In the genomic region with DNA sequence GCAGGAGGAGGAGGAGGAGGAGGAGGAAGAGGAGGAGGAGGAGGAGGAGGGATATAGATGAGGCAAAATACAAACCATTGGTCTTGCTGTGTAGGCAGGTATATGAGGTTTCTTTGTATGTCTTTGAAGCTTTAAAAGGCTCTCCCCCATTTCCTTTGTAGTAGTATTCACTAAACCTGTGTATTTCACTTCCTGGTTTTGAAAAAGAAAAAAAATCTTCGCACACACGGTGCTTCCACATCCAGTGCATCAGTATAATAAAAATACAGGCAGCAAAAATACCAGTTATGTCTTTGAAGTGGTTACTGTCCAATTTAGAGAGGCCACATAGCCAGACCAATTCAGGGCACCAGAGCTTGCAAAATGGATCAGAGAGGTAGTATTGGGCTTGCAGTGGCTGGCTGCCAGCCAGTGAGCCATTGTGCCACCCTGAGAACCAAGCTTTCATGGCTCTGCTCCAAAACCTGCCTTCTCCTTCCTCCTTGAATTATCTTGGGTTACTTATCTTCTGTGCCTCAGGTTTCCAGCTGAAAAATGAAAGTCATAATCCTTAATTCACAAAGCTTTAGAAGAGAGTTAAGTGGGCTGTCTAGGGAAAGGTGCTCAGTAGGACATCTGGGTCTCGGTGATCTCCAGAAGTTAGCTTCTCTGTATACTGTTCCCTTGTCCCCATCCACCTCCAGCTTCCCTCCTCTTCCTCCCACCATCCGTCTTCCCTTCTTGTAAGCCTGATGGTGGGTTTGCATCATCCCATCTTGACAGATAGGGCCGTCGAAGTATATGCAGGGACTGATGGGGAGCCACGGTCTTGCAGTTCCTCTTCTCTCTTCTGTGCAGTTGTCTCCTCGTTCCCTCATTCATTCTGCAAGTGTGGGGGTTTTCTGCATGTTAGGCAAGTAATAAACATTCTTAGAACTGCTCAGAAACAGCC, we compare ENCODE assay signal across 9 mouse cellular contexts.
DNase-seq lines count a peak whose midpoint lies in the region; ATAC-seq lines count a peak whose summit lies in the region.
"Had no signal": no experiment of that assay in that cellular context is flagged by ENCODE, and none has a peak within 500 bp of the region (broad histone marks: within the 10 kb centered on the region; RNA-seq: fewer than 3 reads in every experiment).

No protein-coding gene starts in this region.

- H3K9ac ChIP-seq in hindbrain, embryonic 16.5 days (ENCODE audit: low read depth, low read length) = no peak overlapping the region
- H3K9ac ChIP-seq in hindbrain, embryonic 12.5 days = no peak overlapping the region
- H3K9ac ChIP-seq in neural tube, embryonic 13.5 days = no peak overlapping the region
- no peak overlapping the region for H3K9ac ChIP-seq in neural tube, embryonic 15.5 days (replicated peaks)
- H3K9ac ChIP-seq: embryonic facial prominence, embryonic 13.5 days had no signal

- DNase-seq in brain, adult 2 months (ENCODE audit: low read depth, low spot score) = peak; percentile 31
- no peak for DNase-seq in layer of hippocampus, adult 9-11 months
- DNase-seq in midbrain, embryonic 10.5 days (ENCODE audit: low spot score) = no peak

- no peaks in the 10 kb centered on the region for H3K9me3 ChIP-seq in hindbrain, embryonic 16.5 days (ENCODE audit: control insufficient read depth, low read length)
- H3K9me3 ChIP-seq in hindbrain, embryonic 12.5 days (replicated peaks) = no peaks in the 10 kb centered on the region
- H3K9me3 ChIP-seq in neural tube, embryonic 13.5 days = no peaks in the 10 kb centered on the region
- no peaks in the 10 kb centered on the region for H3K9me3 ChIP-seq in neural tube, embryonic 15.5 days (replicated peaks)
- no peaks in the 10 kb centered on the region for H3K9me3 ChIP-seq in midbrain, embryonic 10.5 days (replicated peaks)
- H3K9me3 ChIP-seq: embryonic facial prominence, embryonic 13.5 days had no signal

- H3K4me2 ChIP-seq in hindbrain, embryonic 16.5 days (ENCODE audit: low read length) = no peak overlapping the region
- no peak overlapping the region for H3K4me2 ChIP-seq in hindbrain, embryonic 12.5 days (replicated peaks)
- H3K4me2 ChIP-seq in neural tube, embryonic 13.5 days = no peak overlapping the region
- H3K4me2 ChIP-seq in neural tube, embryonic 15.5 days = no peak overlapping the region
- H3K4me2 ChIP-seq: embryonic facial prominence, embryonic 13.5 days had no signal

- H3K36me3 ChIP-seq in hindbrain, embryonic 16.5 days (ENCODE audit: control insufficient read depth, insufficient read depth, low read length) = no peaks in the 10 kb centered on the region
- H3K36me3 ChIP-seq in hindbrain, embryonic 12.5 days = no peaks in the 10 kb centered on the region
- no peaks in the 10 kb centered on the region for H3K36me3 ChIP-seq in neural tube, embryonic 13.5 days
- no peaks in the 10 kb centered on the region for H3K36me3 ChIP-seq in neural tube, embryonic 15.5 days
- H3K36me3 ChIP-seq in midbrain, embryonic 10.5 days = no peaks in the 10 kb centered on the region
- H3K36me3 ChIP-seq: embryonic facial prominence, embryonic 13.5 days had no signal

- 84% methylated on average over 8 of the region's 8 CpGs for WGBS in hindbrain, embryonic 16.5 days
- 87% methylated on average over 8 of the region's 8 CpGs for whole genome bisulfite sequencing in hindbrain, embryonic 12.5 days
- 89% methylated on average over 8 of the region's 8 CpGs for WGBS in neural tube, embryonic 13.5 days
- 84% methylated on average over 8 of the region's 8 CpGs for WGBS in neural tube, embryonic 15.5 days
- WGBS in midbrain, embryonic 10.5 days = 84% methylated on average over 8 of the region's 8 CpGs

- no peak overlapping the region for H3K27ac ChIP-seq in hindbrain, embryonic 16.5 days (ENCODE audit: low read depth, low read length)
- no peak overlapping the region for H3K27ac ChIP-seq in hindbrain, embryonic 12.5 days
- peak overlapping the region; percentile 33; the same call in 1 of the 2 replicates for H3K27ac ChIP-seq in neural tube, embryonic 13.5 days (replicated peaks)
- no peak overlapping the region for H3K27ac ChIP-seq in neural tube, embryonic 15.5 days (replicated peaks)
- H3K27ac ChIP-seq in midbrain, embryonic 10.5 days (replicated peaks) = no peak overlapping the region
- H3K27ac ChIP-seq: embryonic facial prominence, embryonic 13.5 days had no signal

- ATAC-seq in hindbrain, embryonic 16.5 days = peak; percentile 40; the same call in 1 of the 2 replicates
- ATAC-seq in hindbrain, embryonic 12.5 days (ENCODE audit: low FRiP score) = no peak
- no peak for ATAC-seq in neural tube, embryonic 13.5 days (ENCODE audit: low read depth)
- no peak for ATAC-seq in neural tube, embryonic 15.5 days (ENCODE audit: low FRiP score)
- ATAC-seq in megakaryocyte, adult 5-6 weeks (ENCODE audit: poor library complexity, severe bottlenecking) = peak; percentile 45

- H3K27me3 ChIP-seq in hindbrain, embryonic 16.5 days (replicated peaks; ENCODE audit: control insufficient read depth, insufficient read depth, low read length) = no peaks in the 10 kb centered on the region
- H3K27me3 ChIP-seq in hindbrain, embryonic 12.5 days = no peaks in the 10 kb centered on the region
- no peaks in the 10 kb centered on the region for H3K27me3 ChIP-seq in neural tube, embryonic 13.5 days
- no peaks in the 10 kb centered on the region for H3K27me3 ChIP-seq in neural tube, embryonic 15.5 days (replicated peaks)
- no peaks in the 10 kb centered on the region for H3K27me3 ChIP-seq in midbrain, embryonic 10.5 days (ENCODE audit: low read depth, poor library complexity, severe bottlenecking)
- H3K27me3 ChIP-seq: embryonic facial prominence, embryonic 13.5 days had no signal

- no peaks in the 10 kb centered on the region for H3K4me1 ChIP-seq in hindbrain, embryonic 16.5 days (ENCODE audit: control insufficient read depth, insufficient read depth, low read depth, low read length)
- no peaks in the 10 kb centered on the region for H3K4me1 ChIP-seq in hindbrain, embryonic 12.5 days
- H3K4me1 ChIP-seq in neural tube, embryonic 13.5 days (replicated peaks) = peaks cover 5% of the 10 kb centered on the region
- H3K4me1 ChIP-seq in neural tube, embryonic 15.5 days = no peaks in the 10 kb centered on the region
- H3K4me1 ChIP-seq in midbrain, embryonic 10.5 days = no peaks in the 10 kb centered on the region

- H3K4me3 ChIP-seq in hindbrain, embryonic 16.5 days (ENCODE audit: low read length) = no peak overlapping the region
- no peak overlapping the region for H3K4me3 ChIP-seq in hindbrain, embryonic 12.5 days
- H3K4me3 ChIP-seq in neural tube, embryonic 13.5 days = no peak overlapping the region
- no peak overlapping the region for H3K4me3 ChIP-seq in neural tube, embryonic 15.5 days (replicated peaks)
- no peak overlapping the region for H3K4me3 ChIP-seq in midbrain, embryonic 10.5 days
- H3K4me3 ChIP-seq: embryonic facial prominence, embryonic 13.5 days had no signal

Comparison
In these comparisons a context has a peak if more than half of its experiments do, and no peak if none do; other contexts are left out.
1. ATAC-seq: peak in hindbrain, embryonic 16.5 days (single experiment) and megakaryocyte, adult 5-6 weeks (single experiment); none in hindbrain, embryonic 12.5 days (single experiment), neural tube, embryonic 13.5 days (single experiment) and neural tube, embryonic 15.5 days (single experiment).